ENCODE assay signal across 8 mouse cellular contexts in genomic region chr16:76803725-76804124, GRCm38 (mm10).
DNase-seq lines count a peak whose midpoint lies in the region; TF ChIP-seq lines count a peak whose summit lies in the region.
"Had no signal": no experiment of that assay in that cellular context is flagged by ENCODE, and none has a peak within 500 bp of the region (broad histone marks: within the 10 kb centered on the region; RNA-seq: fewer than 3 reads in every experiment).

No protein-coding gene starts in this region.

- intact Hi-C loops in heart, postnatal 10 days (cut with DNase I): no loop called here

- peak; percentile 16 to 26 for DNase-seq in layer of hippocampus, adult 2 months (ENCODE audit: low spot score in 2 of 2)
- DNase-seq in layer of hippocampus, adult 9-10 months (ENCODE audit: low spot score): no peak
- peak; percentile 26 for DNase-seq in ES-CJ7 (ENCODE audit: low read depth, low spot score)
- peak; percentile 62 to 83 for DNase-seq in adrenal gland, postnatal 36 days
- peak; percentile 36 to 65 for DNase-seq in heart, postnatal 10 days
- DNase-seq in lung, postnatal 14 days: peak; percentile 55
- peak; percentile 41 for DNase-seq in thymus, postnatal 14 days

- peak; percentile 75 for TF ChIP-seq CTCF in layer of hippocampus, adult 2 months (conservative IDR thresholded peaks at IDR 0.05)

- H3K27ac ChIP-seq in layer of hippocampus, adult 2 months: no peak overlapping the region
- H3K27ac ChIP-seq: embryonic facial prominence, embryonic 12.5 days had no signal

- H3K4me3 ChIP-seq in layer of hippocampus, adult 2 months: no peak overlapping the region
- H3K4me3 ChIP-seq: embryonic facial prominence, embryonic 12.5 days had no signal
